Mouse (Mus musculus) hindbrain, embryonic 12.5 days (tissue): ENCODE results near the gene Ceacam16. TPM values are rescaled to one million over a fixed set of nuclear protein-coding genes. Genes with fewer than 3 reads are reported as not detected.

Experiments
- ATAC-seq: fragments of 200-750 bp; cut with Nextera tagmentation; 2 replicates; pipeline ENCODE4 v1.8.0; 2017; ENCODE audit warnings: moderate TSS enrichment; ENCODE audit not compliant: low FRiP score
- H3K27ac ChIP-seq: fragments of 300-500 bp; sonication (generic); 2 replicates; pipeline ENCODE4 v1.5.1; 2016; ENCODE audit warnings: mild to moderate bottlenecking
- H3K27me3 ChIP-seq: fragments of 300-500 bp; sonication (generic); 2 replicates; pipeline ENCODE4 v1.6.1; 2016; ENCODE audit warnings: mild to moderate bottlenecking
- H3K36me3 ChIP-seq: fragments of 300-500 bp; sonication (generic); 2 replicates; pipeline ENCODE4 v1.6.1; 2016; ENCODE audit warnings: mild to moderate bottlenecking
- H3K4me1 ChIP-seq: fragments of 300-500 bp; sonication (generic); 2 replicates; pipeline ENCODE4 v1.6.1; 2016
- H3K4me2 ChIP-seq: fragments of 300-500 bp; sonication (generic); replicated peaks from 2 replicates; pipeline ENCODE4 v1.6.1; 2016; ENCODE audit warnings: mild to moderate bottlenecking
- H3K4me3 ChIP-seq: fragments of 300-500 bp; sonication (generic); 2 replicates; pipeline ENCODE4 v1.5.1; 2016; ENCODE audit warnings: mild to moderate bottlenecking
- H3K9ac ChIP-seq: fragments of 300-500 bp; sonication (generic); 2 replicates; pipeline ENCODE4 v1.6.1; 2016; ENCODE audit warnings: mild to moderate bottlenecking, moderate library complexity
- H3K9me3 ChIP-seq: fragments of 300-500 bp; sonication (generic); replicated peaks from 2 replicates; pipeline ENCODE4 v1.6.1; 2016; ENCODE audit warnings: mild to moderate bottlenecking
- WGBS: fragments of 180-500 bp; shearing (Covaris S2); methylation state at CpG from one replicate; pipeline ENCODE4 v1.1.7; 2016; 5-methylcytosine and 5-hydroxymethylcytosine counted together
- polyA plus RNA-seq: library from polyadenylated mRNA; unstranded; fragments of >200 nt; fragmentation: Nextera tagmentation; extraction: Ambion mirVana; gene quantifications from 2 replicates; pipeline ENCODE4 v1.2.1, GENCODE M21; 2016

Gene Ceacam16
- polyA plus RNA-seq, 1 experiment from 2014 or later = not detected

GRCm38 (mm10) chr7:19840936-19841335 is 20.2 kb downstream of the Ceacam16 start:
- WGBS = 84% methylated on average over 3 of the region's 3 CpGs
- Histone ChIP-seq H3K9ac (no peak overlapping the region), H3K4me3 (no peak overlapping the region), H3K27me3 (peaks cover 29% of the 10 kb centered on the region), H3K27ac (no peak overlapping the region), H3K4me1 (no peaks in the 10 kb centered on the region), H3K4me2 (no peak overlapping the region), H3K9me3 (no peaks in the 10 kb centered on the region), H3K36me3 (no peaks in the 10 kb centered on the region)
- ATAC-seq = no peak

- Histone ChIP-seq H3K27me3 (peaks cover 25% of the 10 kb centered on the region), H3K9me3 (no peaks in the 10 kb centered on the region), H3K4me2 (no peak overlapping the region), H3K4me3 (no peak overlapping the region), H3K27ac (no peak overlapping the region), H3K36me3 (no peaks in the 10 kb centered on the region), H3K9ac (no peak overlapping the region), H3K4me1 (no peaks in the 10 kb centered on the region)
- WGBS = 81% methylated on average over 4 of the region's 4 CpGs
- no peak for ATAC-seq
Measured at GRCm38 (mm10) chr7:19840371-19840770, 20.7 kb downstream of the Ceacam16 start.

GRCm38 (mm10) chr7:19836843-19837242 is 24.3 kb downstream of the Ceacam16 start:
- Histone ChIP-seq H3K36me3 (no peaks in the 10 kb centered on the region), H3K9me3 (no peaks in the 10 kb centered on the region), H3K27ac (no peak overlapping the region), H3K9ac (no peak overlapping the region), H3K4me2 (no peak overlapping the region), H3K27me3 (no peaks in the 10 kb centered on the region), H3K4me1 (no peaks in the 10 kb centered on the region), H3K4me3 (no peak overlapping the region)
- ATAC-seq = no peak
- WGBS = 68% methylated on average over 3 of the region's 3 CpGs

- 63% methylated on average over 3 of the region's 3 CpGs for WGBS
- Histone ChIP-seq H3K9ac (no peak overlapping the region), H3K36me3 (no peaks in the 10 kb centered on the region), H3K9me3 (no peaks in the 10 kb centered on the region), H3K4me1 (0 out of 2 replicates have a peak, but pooled peaks cover 3% of the 10 kb centered on the region), H3K4me3 (no peak overlapping the region), H3K27me3 (no peaks in the 10 kb centered on the region), H3K27ac (no peak overlapping the region), H3K4me2 (no peak overlapping the region)
- no peak for ATAC-seq
Measured at GRCm38 (mm10) chr7:19834055-19834454, 27.0 kb downstream of the Ceacam16 start.

- no peaks in the 10 kb centered on the region for H3K9me3 ChIP-seq
- no peak overlapping the region for H3K27ac ChIP-seq
- peaks cover 2% of the 10 kb centered on the region; the same call in 1 of the 2 replicates for H3K27me3 ChIP-seq
- ATAC-seq = 0 out of 2 replicates have a peak, but pooled peaks have one; percentile 32
- WGBS = 66% methylated on average over 9 of the region's 9 CpGs
- H3K4me1 ChIP-seq = 0 out of 2 replicates have a peak, but pooled peaks cover 3% of the 10 kb centered on the region
- H3K4me3 ChIP-seq = no peak overlapping the region
- no peak overlapping the region for H3K4me2 ChIP-seq
- H3K36me3 ChIP-seq = no peaks in the 10 kb centered on the region
- H3K9ac ChIP-seq = no peak overlapping the region
Measured at GRCm38 (mm10) chr7:19831837-19832236, 29.3 kb downstream of the Ceacam16 start.

GRCm38 (mm10) chr7:19830682-19831156 is 30.4 kb downstream of the Ceacam16 start:
- Histone ChIP-seq H3K36me3 (no peaks in the 10 kb centered on the region), H3K9me3 (no peaks in the 10 kb centered on the region), H3K9ac (no peak overlapping the region), H3K4me3 (no peak overlapping the region), H3K4me2 (no peak overlapping the region), H3K27me3 (peaks cover 9% of the 10 kb centered on the region; the same call in 1 of the 2 replicates), H3K4me1 (0 out of 2 replicates have a peak, but pooled peaks cover 3% of the 10 kb centered on the region), H3K27ac (no peak overlapping the region)
- 39% methylated on average over 13 of the region's 13 CpGs for WGBS
- no peak for ATAC-seq

- Histone ChIP-seq H3K4me3 (no peak overlapping the region), H3K4me2 (no peak overlapping the region), H3K9me3 (no peaks in the 10 kb centered on the region), H3K4me1 (0 out of 2 replicates have a peak, but pooled peaks cover 3% of the 10 kb centered on the region), H3K27me3 (peaks cover 12% of the 10 kb centered on the region), H3K36me3 (no peaks in the 10 kb centered on the region), H3K27ac (no peak overlapping the region), H3K9ac (no peak overlapping the region)
- WGBS = 87% methylated on average over 3 of the region's 3 CpGs
- no peak for ATAC-seq
Measured at GRCm38 (mm10) chr7:19829694-19830093, 31.4 kb downstream of the Ceacam16 start.

- Histone ChIP-seq H3K9me3 (no peaks in the 10 kb centered on the region), H3K4me3 (no peak overlapping the region), H3K36me3 (no peaks in the 10 kb centered on the region), H3K4me1 (peaks cover 10% of the 10 kb centered on the region), H3K27me3 (peaks cover 41% of the 10 kb centered on the region), H3K9ac (no peak overlapping the region), H3K4me2 (no peak overlapping the region), H3K27ac (no peak overlapping the region)
- WGBS = 43% methylated on average over 6 of the region's 6 CpGs
- no peak for ATAC-seq
Measured at GRCm38 (mm10) chr7:19826756-19827155, 34.3 kb downstream of the Ceacam16 start.

- 29% methylated on average over 25 of the region's 26 CpGs for WGBS
- no peak overlapping the region for H3K4me3 ChIP-seq
- H3K9me3 ChIP-seq = no peaks in the 10 kb centered on the region
- H3K9ac ChIP-seq = no peak overlapping the region
- no peaks in the 10 kb centered on the region for H3K36me3 ChIP-seq
- no peak for ATAC-seq
- peaks cover 61% of the 10 kb centered on the region for H3K27me3 ChIP-seq
- H3K4me1 ChIP-seq = peaks cover 7% of the 10 kb centered on the region
- no peak overlapping the region for H3K27ac ChIP-seq
- H3K4me2 ChIP-seq = peak overlapping the region; percentile 30
Measured at GRCm38 (mm10) chr7:19824182-19824973, 36.7 kb downstream of the Ceacam16 start.

GRCm38 (mm10) chr7:19823256-19824181 is 37.6 kb downstream of the Ceacam16 start:
- Histone ChIP-seq H3K9me3 (no peaks in the 10 kb centered on the region), H3K4me1 (peaks cover 7% of the 10 kb centered on the region), H3K4me3 (no peak overlapping the region), H3K36me3 (no peaks in the 10 kb centered on the region), H3K27me3 (peaks cover 70% of the 10 kb centered on the region), H3K27ac (no peak overlapping the region), H3K4me2 (peak overlapping the region; percentile 30; the same call in 1 of the 2 replicates), H3K9ac (no peak overlapping the region)
- 19% methylated on average over 16 of the region's 16 CpGs for WGBS
- no peak for ATAC-seq

- Histone ChIP-seq H3K9me3 (no peaks in the 10 kb centered on the region), H3K4me2 (peak within 1 kb of the TSS; percentile 56), H3K4me1 (peaks cover 13% of the 10 kb centered on the region), H3K27me3 (peaks cover 71% of the 10 kb centered on the region), H3K27ac (no peak within 1 kb of the TSS), H3K36me3 (no peaks in the 10 kb centered on the region), H3K4me3 (peak within 1 kb of the TSS; percentile 32), H3K9ac (peak within 1 kb of the TSS; percentile 56)
- no peak for ATAC-seq
- 2% methylated on average over 41 of the region's 42 CpGs for WGBS
Measured at GRCm38 (mm10) chr7:19822604-19823058, 38.5 kb downstream of the Ceacam16 start, which contains the start of gene Bcl3. TSS of gene Bcl3 (minus strand) at chr7:19822770.

- no peak for ATAC-seq
Measured at GRCm38 (mm10) chr7:19822193-19822592, 38.9 kb downstream of the Ceacam16 start.

More at GRCm38 (mm10) chr7:19822193-19822592, 38.9 kb downstream of the Ceacam16 start:
- no peak overlapping the region for H3K27ac ChIP-seq
- no peaks in the 10 kb centered on the region for H3K9me3 ChIP-seq
- H3K4me2 ChIP-seq = peak overlapping the region; percentile 56
- peaks cover 17% of the 10 kb centered on the region for H3K4me1 ChIP-seq
- no peaks in the 10 kb centered on the region for H3K36me3 ChIP-seq
- peak overlapping the region; percentile 32 for H3K4me3 ChIP-seq
- H3K9ac ChIP-seq = peak overlapping the region; percentile 56
- 4% methylated on average over 20 of the region's 20 CpGs for WGBS
- H3K27me3 ChIP-seq = peaks cover 76% of the 10 kb centered on the region
